Mouse (Mus musculus): ENCODE results near the gene Fggy.

GRCm38 (mm10) chr4:95884184-95885145, 327.2 kb downstream of the Fggy start:
- TF ChIP-seq POLR2A (IDR thresholded peaks at IDR 0.05; ENCODE audit: borderline replicate concordance, insufficient read depth, low read length), result no peak
- no peak for TF ChIP-seq CTCF (IDR thresholded peaks at IDR 0.05; ENCODE audit: borderline replicate concordance, insufficient read depth, low read depth, low read length)
